Mouse (Mus musculus): ENCODE results near the gene Ugt1a9.
"Not testable (repeated sequence)": the region's sequence is repeated elsewhere in the genome, so short reads cannot be mapped to it uniquely, and the experiment has no call there.

DNA sequence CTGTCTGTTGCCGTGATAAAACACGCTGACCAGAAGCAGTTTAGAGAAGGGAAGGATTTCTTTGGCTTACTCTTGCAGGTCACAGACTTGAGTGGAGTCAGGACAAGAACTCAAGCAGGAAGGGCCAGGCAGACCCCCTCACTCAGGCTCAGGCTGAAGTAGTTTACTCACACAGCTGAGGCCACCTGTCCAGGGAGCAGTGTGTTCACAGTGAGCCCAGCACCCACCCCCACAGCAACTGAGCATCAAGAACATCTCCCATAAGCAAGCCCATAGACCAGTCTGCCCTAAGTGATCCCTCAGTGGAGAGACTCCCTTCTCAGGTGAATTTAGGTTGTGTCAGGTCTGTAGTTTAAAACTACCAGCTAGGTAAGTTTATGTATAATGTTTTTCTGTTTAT lies 39.0 kb downstream of the Ugt1a9 start:
- TF ChIP-seq POLR2A (IDR thresholded peaks at IDR 0.05; ENCODE audit: borderline replicate concordance, control insufficient read depth, low read depth, low read length); CTCF (IDR thresholded peaks at IDR 0.05; ENCODE audit: control insufficient read depth, insufficient read depth, low read length): not testable (repeated sequence)
